37 mouse cellular contexts compared by ENCODE assay signal in genomic region chr14:54954474-54954873, GRCm38 (mm10). TPM values are rescaled to one million over a fixed set of nuclear protein-coding genes. Genes with fewer than 3 reads are reported as not detected.
"Had no signal": no experiment of that assay in that cellular context is flagged by ENCODE, and none has a peak within 500 bp of the region (broad histone marks: within the 10 kb centered on the region; RNA-seq: fewer than 3 reads in every experiment).

No protein-coding gene starts in this region.

- DNase-seq: gastrocnemius, adult 2 months; gastrocnemius, postnatal 10 days; gastrocnemius, postnatal 25 days; kidney, adult 18-20 months; kidney, adult 8-10 months; kidney, postnatal 10 days; kidney, postnatal 25 days; kidney, postnatal 4 days; liver; liver, embryonic 13.5 days; liver, postnatal 0 days had no signal

- H3K9me3 ChIP-seq: hindbrain, embryonic 10.5 days; hindbrain, embryonic 12.5 days; intestine, embryonic 15.5 days; limb, embryonic 10.5 days; limb, embryonic 12.5 days; liver, embryonic 13.5 days; liver, embryonic 15.5 days had no signal

- H3K4me1 ChIP-seq: hindbrain, embryonic 10.5 days; hindbrain, embryonic 12.5 days; intestine, embryonic 15.5 days; limb, embryonic 10.5 days; limb, embryonic 12.5 days; liver, embryonic 13.5 days; liver, embryonic 15.5 days had no signal

- H3K27me3 ChIP-seq: hindbrain, embryonic 12.5 days; intestine, embryonic 15.5 days; liver, embryonic 15.5 days had no signal

- H3K36me3 ChIP-seq: hindbrain, embryonic 10.5 days; hindbrain, embryonic 12.5 days; intestine, embryonic 15.5 days; limb, embryonic 10.5 days; limb, embryonic 12.5 days; liver, embryonic 13.5 days; liver, embryonic 15.5 days had no signal

- ATAC-seq: hindbrain, embryonic 16.5 days; inflammation-experienced regulatory T-cells, adult 6 months; intestine, embryonic 15.5 days; intestine, postnatal 0 days; liver, postnatal 0 days had no signal

- H3K4me3 ChIP-seq: gastrocnemius, adult 2 months; hindbrain, embryonic 10.5 days; hindbrain, embryonic 12.5 days; intestine, embryonic 15.5 days; layer of hippocampus, adult 2 months; left cerebral cortex, adult 2 months; limb, embryonic 10.5 days; limb, embryonic 12.5 days; liver, embryonic 13.5 days; liver, embryonic 15.5 days had no signal

- H3K9ac ChIP-seq: hindbrain, embryonic 12.5 days; hindbrain, embryonic 14.5 days; intestine, embryonic 15.5 days; limb, embryonic 12.5 days; liver, embryonic 13.5 days; liver, embryonic 15.5 days; liver, postnatal 0 days had no signal

- H3K27ac ChIP-seq: gastrocnemius, adult 2 months; hindbrain, embryonic 10.5 days; hindbrain, embryonic 12.5 days; hindbrain, embryonic 14.5 days; intestine, embryonic 15.5 days; layer of hippocampus, adult 2 months; left cerebral cortex, adult 2 months; limb, embryonic 10.5 days; limb, embryonic 12.5 days; liver, embryonic 13.5 days; liver, embryonic 15.5 days had no signal

- H3K4me2 ChIP-seq: hindbrain, embryonic 12.5 days; hindbrain, embryonic 14.5 days; intestine, embryonic 15.5 days; limb, embryonic 12.5 days; liver, embryonic 11.5 days; liver, embryonic 13.5 days; liver, embryonic 15.5 days had no signal

RNA-seq across cellular contexts. Expression of gene Myh6, which starts 12.3 kb away (rescaled TPM):
- total RNA-seq: granulocyte monocyte progenitor cell, adult 5-6 weeks had no signal
- polyA plus RNA-seq: inflammation-experienced regulatory T-cells, adult 6 months had no signal

RNA-seq across cellular contexts. Expression of gene Cmtm5, which starts 18.4 kb away (rescaled TPM):
- total RNA-seq: granulocyte monocyte progenitor cell, adult 5-6 weeks had no signal
- polyA plus RNA-seq: inflammation-experienced regulatory T-cells, adult 6 months; liver, embryonic 11.5 days; liver, postnatal 0 days had no signal

RNA-seq across cellular contexts. Expression of gene Il25, which starts 22.0 kb away (rescaled TPM):
- total RNA-seq: gastrocnemius, adult 2 months; gastrocnemius, postnatal 10 days; gastrocnemius, postnatal 25 days; gastrocnemius, postnatal 4 days; granulocyte monocyte progenitor cell, adult 5-6 weeks; heart, postnatal 25 days; layer of hippocampus, adult 2 months; layer of hippocampus, postnatal 10 days; left cerebral cortex, adult 2 months; left cerebral cortex, postnatal 14 days; left cerebral cortex, postnatal 36 days had no signal
- polyA plus RNA-seq: heart, embryonic 14.5 days; heart, embryonic 16.5 days; hindbrain, embryonic 12.5 days; inflammation-experienced regulatory T-cells, adult 6 months; intestine, embryonic 15.5 days; intestine, postnatal 0 days; kidney, embryonic 14.5 days; kidney, embryonic 16.5 days; limb, embryonic 12.5 days; liver, embryonic 11.5 days; liver, embryonic 13.5 days; liver, embryonic 15.5 days; liver, postnatal 0 days had no signal

RNA-seq across cellular contexts. Expression of gene Gm17428, which starts 22.3 kb away (rescaled TPM):
- total RNA-seq: gastrocnemius, adult 2 months; gastrocnemius, postnatal 10 days; gastrocnemius, postnatal 25 days; gastrocnemius, postnatal 4 days; granulocyte monocyte progenitor cell, adult 5-6 weeks; heart, postnatal 25 days; layer of hippocampus, adult 2 months; layer of hippocampus, postnatal 10 days; layer of hippocampus, postnatal 25 days; left cerebral cortex, adult 2 months; left cerebral cortex, postnatal 14 days; left cerebral cortex, postnatal 36 days had no signal
- polyA plus RNA-seq: frontal cortex, adult 2 months; heart, embryonic 14.5 days; heart, embryonic 16.5 days; hindbrain, embryonic 10.5 days; hindbrain, embryonic 12.5 days; hindbrain, embryonic 14.5 days; hindbrain, embryonic 16.5 days; inflammation-experienced regulatory T-cells, adult 6 months; intestine, embryonic 15.5 days; intestine, postnatal 0 days; kidney, embryonic 14.5 days; kidney, embryonic 16.5 days; limb, embryonic 10.5 days; limb, embryonic 12.5 days; limb, embryonic 14.5 days; liver, embryonic 11.5 days; liver, embryonic 13.5 days; liver, embryonic 15.5 days; liver, postnatal 0 days had no signal

RNA-seq across cellular contexts. Expression of gene Efs, which starts 28.5 kb away (rescaled TPM):
- total RNA-seq: granulocyte monocyte progenitor cell, adult 5-6 weeks had no signal
- polyA plus RNA-seq: inflammation-experienced regulatory T-cells, adult 6 months had no signal
